ENCODE assay signal across 7 mouse cellular contexts in genomic region chr2:65931313-65931712, GRCm38 (mm10).
DNase-seq lines count a peak whose midpoint lies in the region; ATAC-seq and TF ChIP-seq lines count a peak whose summit lies in the region.

No protein-coding gene starts in this region.

- ATAC-seq in forebrain, embryonic 11.5 days (replicated peaks; ENCODE audit: low FRiP score) = no peak
- ATAC-seq in neural tube, embryonic 15.5 days (ENCODE audit: low FRiP score) = no peak

- H3K9me3 ChIP-seq in forebrain, embryonic 11.5 days (ENCODE audit: control insufficient read depth, low read length) = no peaks in the 10 kb centered on the region
- H3K9me3 ChIP-seq in limb, embryonic 10.5 days (replicated peaks) = no peaks in the 10 kb centered on the region
- H3K9me3 ChIP-seq in neural tube, embryonic 15.5 days (replicated peaks) = no peaks in the 10 kb centered on the region

- H3K9ac ChIP-seq in forebrain, embryonic 11.5 days (ENCODE audit: low read length) = peak overlapping the region; percentile 51; the same call in 1 of the 2 replicates
- H3K9ac ChIP-seq in neural tube, embryonic 15.5 days (replicated peaks) = peak overlapping the region; percentile 57

- TF ChIP-seq CTCF in layer of hippocampus, adult 2 months (conservative IDR thresholded peaks at IDR 0.05) = no peak

- no peaks in the 10 kb centered on the region for H3K4me1 ChIP-seq in forebrain, embryonic 11.5 days (replicated peaks; ENCODE audit: control insufficient read depth, insufficient read depth, low read length)
- H3K4me1 ChIP-seq in limb, embryonic 10.5 days = peaks cover 33% of the 10 kb centered on the region
- peaks cover 19% of the 10 kb centered on the region for H3K4me1 ChIP-seq in neural tube, embryonic 15.5 days

- H3K4me2 ChIP-seq in forebrain, embryonic 11.5 days (ENCODE audit: low read depth, low read length, severe bottlenecking) = peak overlapping the region; percentile 64
- peak overlapping the region; percentile 70 for H3K4me2 ChIP-seq in neural tube, embryonic 15.5 days

- WGBS in forebrain, embryonic 11.5 days = 52% methylated on average over 7 of the region's 7 CpGs
- WGBS in limb, embryonic 10.5 days = 67% methylated on average over 7 of the region's 7 CpGs
- 13% methylated on average over 7 of the region's 7 CpGs for WGBS in neural tube, embryonic 15.5 days

- H3K27ac ChIP-seq in layer of hippocampus, adult 2 months = peak overlapping the region; percentile 98
- peak overlapping the region; percentile 59; the same call in 1 of the 2 replicates for H3K27ac ChIP-seq in forebrain, embryonic 11.5 days (ENCODE audit: low read depth, low read length)
- peak overlapping the region; percentile 83 for H3K27ac ChIP-seq in limb, embryonic 10.5 days
- H3K27ac ChIP-seq in neural tube, embryonic 15.5 days (replicated peaks) = peak overlapping the region; percentile 91

- H3K27me3 ChIP-seq in forebrain, embryonic 11.5 days (ENCODE audit: control insufficient read depth, insufficient read depth, low read length) = no peaks in the 10 kb centered on the region
- no peaks in the 10 kb centered on the region for H3K27me3 ChIP-seq in limb, embryonic 10.5 days (ENCODE audit: low read depth, poor library complexity, severe bottlenecking)
- no peaks in the 10 kb centered on the region for H3K27me3 ChIP-seq in neural tube, embryonic 15.5 days (replicated peaks)

- DNase-seq in layer of hippocampus, adult 2 months (ENCODE audit: low spot score in 2 of 2) = no peak
- no peak for DNase-seq in layer of hippocampus, postnatal 10 days (ENCODE audit: low spot score in 2 of 2)
- no peak for DNase-seq in forebrain, embryonic 11.5 days (ENCODE audit: low spot score)
- no peak for DNase-seq in limb, embryonic 10.5 days (ENCODE audit: low spot score)
- DNase-seq in thymus, postnatal 0 days (ENCODE audit: low spot score) = no peak
- no peak for DNase-seq in frontal cortex, postnatal 25 days (ENCODE audit: low spot score in 2 of 2)

- H3K4me3 ChIP-seq in layer of hippocampus, adult 2 months = peak overlapping the region; percentile 59
- peak overlapping the region; percentile 37 for H3K4me3 ChIP-seq in forebrain, embryonic 11.5 days (ENCODE audit: low read depth, low read length)
- H3K4me3 ChIP-seq in limb, embryonic 10.5 days = peak overlapping the region; percentile 51
- peak overlapping the region; percentile 46 for H3K4me3 ChIP-seq in neural tube, embryonic 15.5 days (replicated peaks)

- H3K36me3 ChIP-seq in forebrain, embryonic 11.5 days (ENCODE audit: control insufficient read depth, insufficient read depth, low read length) = no peaks in the 10 kb centered on the region
- no peaks in the 10 kb centered on the region for H3K36me3 ChIP-seq in limb, embryonic 10.5 days
- no peaks in the 10 kb centered on the region for H3K36me3 ChIP-seq in neural tube, embryonic 15.5 days
